Mouse (Mus musculus): ENCODE measurements around the gene Slc13a1. TPM values are rescaled to one million over a fixed set of nuclear protein-coding genes. Genes with fewer than 3 reads are reported as not detected.
A peak's percentile ranks its signal among the peaks of the same experiment; 100 is the strongest.

The Slc13a1 gene
- polyA plus RNA-seq, 1 experiment from 2014 or later, result 7.9 TPM

DNA sequence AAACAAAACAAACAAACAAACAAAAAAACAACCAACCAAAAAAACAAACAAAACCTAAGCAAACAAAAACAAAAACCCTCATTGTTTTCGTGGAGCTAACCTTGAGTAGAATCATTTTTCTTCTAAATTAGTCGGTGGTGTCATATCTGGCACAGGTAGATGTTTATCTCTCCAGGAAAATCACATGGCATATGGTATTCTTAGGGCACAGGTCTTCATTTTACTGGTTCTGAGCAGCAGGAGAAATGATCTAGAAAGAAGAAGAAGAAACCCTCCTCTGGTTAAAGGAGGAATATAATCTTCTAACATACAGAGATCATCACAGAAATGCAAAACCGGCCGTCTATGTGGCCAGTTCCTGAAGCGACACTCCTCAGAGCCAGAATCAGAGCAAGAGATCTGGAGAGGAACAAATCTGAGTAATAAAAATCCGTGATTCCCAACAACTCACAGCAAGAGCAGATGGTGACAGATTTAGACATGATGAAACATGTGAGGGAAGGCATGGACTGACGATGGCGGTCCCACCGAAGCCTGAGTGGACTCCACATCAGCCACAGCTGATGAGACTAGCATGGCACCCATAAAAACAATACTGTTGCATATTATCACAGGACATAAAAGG is 113.7 kb downstream of the Slc13a1 start:
- 91% methylated on average over 9 of the region's 9 CpGs for WGBS
- no peak overlapping the region for H3K27ac ChIP-seq
- no peak for TF ChIP-seq CTCF (IDR thresholded peaks at IDR 0.05; ENCODE audit: low read depth)
- no peaks in the 10 kb centered on the region for H3K27me3 ChIP-seq (ENCODE audit: insufficient read depth, low read length)
- no peaks in the 10 kb centered on the region for H3K9me3 ChIP-seq (replicated peaks; ENCODE audit: low read length)
- H3K36me3 ChIP-seq (ENCODE audit: insufficient read depth, low read length), result no peaks in the 10 kb centered on the region
- DNase-seq (ENCODE audit: low spot score), result no peak
- no peak overlapping the region for H3K4me3 ChIP-seq (replicated peaks; ENCODE audit: low read depth, low read length)
- no peak overlapping the region for H3K4me2 ChIP-seq (ENCODE audit: low read length)
- H3K4me1 ChIP-seq (replicated peaks; ENCODE audit: insufficient read depth, low read length), result no peaks in the 10 kb centered on the region
- H3K9ac ChIP-seq (ENCODE audit: low read depth, low read length), result no peak overlapping the region
- no peak for ATAC-seq (replicated peaks; ENCODE audit: low FRiP score, low read depth)

DNA sequence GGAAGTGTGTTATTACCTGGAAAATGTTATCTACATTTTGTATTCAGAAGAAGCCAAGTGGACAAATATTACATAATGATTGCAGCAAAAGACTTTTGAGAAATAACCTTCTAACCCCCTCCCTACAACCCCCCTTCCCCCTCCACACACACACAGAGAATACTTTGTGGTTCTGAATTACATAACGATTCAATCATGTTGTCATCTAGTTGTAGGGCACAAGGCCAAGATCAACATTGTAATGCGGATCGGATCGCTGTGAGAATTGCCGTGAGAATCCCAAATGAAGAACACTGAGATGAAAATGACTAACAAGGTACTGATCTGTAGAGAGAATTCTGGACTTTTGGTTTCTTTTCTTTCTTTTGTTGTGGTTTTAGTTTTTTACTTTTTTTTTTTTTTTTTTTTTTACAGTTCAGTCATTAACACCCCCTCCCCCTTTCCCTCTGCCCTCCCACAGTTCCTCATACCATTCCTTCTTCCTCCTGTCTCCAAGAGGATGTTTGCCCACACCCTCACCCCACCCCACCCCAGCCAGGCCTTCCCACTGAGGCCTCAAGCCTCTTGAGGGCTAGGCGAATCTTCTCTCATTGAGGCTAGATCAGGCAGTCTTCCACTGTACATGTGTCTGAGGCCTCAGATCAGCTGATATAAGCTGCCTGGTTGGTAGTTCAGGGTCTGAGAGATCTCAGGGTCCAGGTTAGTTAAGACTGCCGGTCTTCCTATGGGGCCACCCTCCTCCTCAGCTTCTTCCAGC is 120.7 kb downstream of the Slc13a1 start:
- H3K9me3 ChIP-seq (replicated peaks; ENCODE audit: low read length), result no peaks in the 10 kb centered on the region
- no peak for TF ChIP-seq CTCF (IDR thresholded peaks at IDR 0.05; ENCODE audit: low read depth)
- ATAC-seq (replicated peaks; ENCODE audit: low FRiP score, low read depth) (peak; percentile 49; the same call in 1 of the 2 replicates), DNase-seq (ENCODE audit: low spot score) (peak; percentile 63)
- H3K27ac ChIP-seq, result no peak overlapping the region
- 0 out of 2 replicates have a peak overlapping the region, but pooled peaks have one; percentile 23 for H3K4me2 ChIP-seq (ENCODE audit: low read length)
- H3K4me3 ChIP-seq (replicated peaks; ENCODE audit: low read depth, low read length), result no peak overlapping the region
- H3K27me3 ChIP-seq (ENCODE audit: insufficient read depth, low read length), result no peaks in the 10 kb centered on the region
- 32% methylated on average over 7 of the region's 7 CpGs for WGBS
- no peak overlapping the region for H3K9ac ChIP-seq (ENCODE audit: low read depth, low read length)
- H3K36me3 ChIP-seq (ENCODE audit: insufficient read depth, low read length), result no peaks in the 10 kb centered on the region
- H3K4me1 ChIP-seq (replicated peaks; ENCODE audit: insufficient read depth, low read length), result no peaks in the 10 kb centered on the region

DNA sequence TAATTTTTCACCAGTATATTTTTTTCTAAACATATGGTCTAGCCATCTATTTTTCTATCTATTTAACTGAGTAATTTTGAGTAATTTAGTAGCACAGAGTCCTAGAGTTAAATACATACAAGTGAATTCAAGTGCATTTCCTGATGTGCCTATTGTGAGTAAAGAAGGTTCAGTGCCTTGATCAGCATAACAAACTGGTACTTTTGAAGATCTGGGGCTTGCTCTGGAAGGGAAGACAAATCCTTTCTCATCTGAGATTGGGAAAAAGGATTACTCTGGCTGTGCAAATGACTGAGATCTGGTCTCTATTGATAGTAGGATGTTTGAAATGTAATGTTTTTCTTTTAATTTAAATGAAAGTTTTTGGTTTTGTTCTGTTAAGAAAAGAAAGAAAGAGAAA is 124.4 kb downstream of the Slc13a1 start:
- Histone ChIP-seq H3K4me3 (replicated peaks; ENCODE audit: low read depth, low read length) (no peak overlapping the region), H3K27ac (no peak overlapping the region), H3K4me1 (replicated peaks; ENCODE audit: insufficient read depth, low read length) (no peaks in the 10 kb centered on the region), H3K9ac (ENCODE audit: low read depth, low read length) (no peak overlapping the region), H3K4me2 (ENCODE audit: low read length) (no peak overlapping the region), H3K36me3 (ENCODE audit: insufficient read depth, low read length) (no peaks in the 10 kb centered on the region), H3K9me3 (replicated peaks; ENCODE audit: low read length) (no peaks in the 10 kb centered on the region), H3K27me3 (ENCODE audit: insufficient read depth, low read length) (no peaks in the 10 kb centered on the region)
- TF ChIP-seq CTCF (IDR thresholded peaks at IDR 0.05; ENCODE audit: low read depth), result no peak
- DNase-seq (ENCODE audit: low spot score) (no peak), ATAC-seq (replicated peaks; ENCODE audit: low FRiP score, low read depth) (no peak)

Small RNA genes lying within 50 kb of the gene (microRNA-seq; reads per million reads assigned to microRNA genes)
- not detected for gene Gm26386

Other genes starting within 250 kb of the Slc13a1 start
- not detected in 2 replicates for gene Tas2r118, start 198.0 kb downstream of the Slc13a1 start, polyA plus RNA-seq (2015; fragmentation: Nextera tagmentation; extraction: Ambion mirVana)

Data from kidney, postnatal 0 days (tissue).